Mouse (Mus musculus) Muller cell, postnatal 12 days (primary cell): Measurements from ENCODE around the gene Sh3pxd2b.

ENCODE experiments used
- DNase-seq: peaks from one replicate; pipeline ENCODE4 v3.0.0-alpha.2; 2015; ENCODE audit errors: inconsistent ontology term

Sh3pxd2b gene

GRCm38 (mm10) chr11:32347607-32348432 lies at the start of gene Sh3pxd2b:
Gene Sh3pxd2b, plus strand, starts transcription at chr11:32347820.
- peak; percentile 82 for DNase-seq

DNA sequence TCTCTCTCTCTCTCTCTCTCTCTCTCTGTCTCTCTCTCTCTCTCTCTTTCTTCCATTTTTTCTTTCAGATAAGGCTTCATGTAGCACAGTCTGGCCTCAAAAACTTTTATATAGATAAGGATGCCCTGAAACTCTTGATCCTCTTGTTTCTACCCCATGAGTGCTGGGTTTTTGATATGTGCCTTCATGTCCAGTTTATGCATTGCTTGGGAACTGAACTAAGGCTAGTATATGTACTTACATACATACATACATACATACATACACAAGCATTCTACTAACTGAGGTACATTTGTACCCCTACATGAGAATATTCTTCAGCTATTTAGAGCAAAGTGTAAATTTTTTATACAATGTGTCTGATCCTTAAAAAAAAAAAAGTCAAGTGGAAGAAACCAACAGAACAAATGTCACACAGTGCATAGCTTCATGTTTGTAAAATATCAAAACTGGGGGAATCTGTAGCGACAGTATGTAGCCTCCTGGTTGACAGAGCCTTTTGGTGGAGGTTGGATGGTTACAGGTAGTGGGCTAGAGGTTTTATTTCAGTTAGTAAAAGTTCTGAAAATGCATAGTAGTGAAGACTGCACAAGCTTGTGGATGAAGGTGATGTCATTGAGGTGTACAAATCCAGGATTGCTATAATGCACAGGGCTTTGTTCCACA lies 49.6 kb upstream of the Sh3pxd2b start:
- DNase-seq = no peak

- DNase-seq = no peak
Measured at GRCm38 (mm10) chr11:32298532-32298918, 49.1 kb upstream of the Sh3pxd2b start.

GRCm38 (mm10) chr11:32299865-32300264 lies 47.8 kb upstream of the Sh3pxd2b start, which contains the start of gene Hbq1a:
Gene Hbq1a, plus strand, starts transcription at chr11:32300069.
- DNase-seq = peak; percentile 33

DNA sequence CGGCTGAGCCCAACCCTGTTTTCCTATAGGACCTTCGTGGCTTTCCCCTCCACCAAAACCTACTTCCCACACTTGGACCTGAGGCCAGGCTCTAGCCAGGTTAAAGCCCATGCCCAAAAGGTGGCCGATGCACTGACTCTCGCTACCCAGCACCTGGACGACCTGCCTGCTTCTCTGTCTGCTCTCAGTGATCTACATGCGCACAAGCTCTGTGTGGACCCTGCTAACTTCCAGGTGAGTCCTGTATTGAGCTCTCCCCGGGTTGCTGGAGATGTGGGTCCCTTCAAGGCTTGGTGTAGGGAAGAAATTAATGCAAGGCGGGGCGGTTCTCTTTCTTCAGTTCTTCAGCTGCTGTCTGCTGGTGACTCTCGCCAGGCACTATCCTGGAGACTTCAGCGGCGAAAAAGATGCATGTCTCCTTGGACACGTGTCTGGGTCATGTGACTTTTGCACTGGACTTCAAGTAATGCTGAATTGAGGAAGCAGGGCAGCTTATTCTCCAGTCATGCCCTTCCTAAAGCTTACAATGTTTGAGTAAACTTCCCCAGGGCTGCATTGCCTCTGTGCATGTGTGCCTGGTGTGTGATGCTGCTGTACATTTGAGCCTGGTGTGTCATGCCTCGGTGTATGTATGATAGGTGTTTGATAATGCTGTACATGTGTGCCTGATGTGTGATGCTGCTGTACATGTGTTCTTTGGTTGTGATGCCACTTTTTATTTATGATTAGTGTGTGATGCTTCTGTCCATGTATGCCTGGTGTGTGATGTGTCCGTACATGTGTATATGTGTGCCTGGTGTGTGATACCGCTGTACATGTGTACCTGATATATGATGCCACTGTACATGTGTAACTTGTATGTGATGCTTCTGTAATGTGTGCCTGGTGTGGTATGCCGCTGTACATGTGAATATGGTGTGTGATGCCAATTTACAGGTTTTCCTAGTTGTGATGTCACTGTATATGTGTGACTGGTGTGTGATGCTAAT lies 47.0 kb upstream of the Sh3pxd2b start:
- no peak for DNase-seq

DNA sequence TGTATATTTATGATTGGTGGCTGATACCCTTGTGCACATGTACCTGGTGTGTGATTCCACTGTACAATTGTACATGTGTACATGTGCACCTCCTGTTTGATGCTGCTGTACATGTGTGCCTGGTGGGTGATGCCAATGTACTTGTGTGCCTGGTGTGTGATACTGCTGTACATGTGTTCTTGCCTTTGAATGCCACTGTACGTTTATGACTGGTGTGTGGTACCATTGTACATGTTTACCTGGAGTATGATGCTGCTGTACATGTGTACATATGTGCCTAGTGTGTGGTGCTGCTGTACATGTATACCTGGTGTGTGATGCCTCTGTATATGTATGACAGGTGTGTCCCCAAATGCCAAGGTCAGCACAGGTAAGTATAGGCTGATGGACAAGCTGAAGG lies 46.1 kb upstream of the Sh3pxd2b start:
- no peak for DNase-seq

- no peak for DNase-seq
Measured at GRCm38 (mm10) chr11:32302824-32303419, 44.7 kb upstream of the Sh3pxd2b start.

- no peak for DNase-seq
Measured at GRCm38 (mm10) chr11:32303455-32303854, 44.2 kb upstream of the Sh3pxd2b start.

GRCm38 (mm10) chr11:32307006-32307405 lies 40.6 kb upstream of the Sh3pxd2b start:
- no peak for DNase-seq

DNA sequence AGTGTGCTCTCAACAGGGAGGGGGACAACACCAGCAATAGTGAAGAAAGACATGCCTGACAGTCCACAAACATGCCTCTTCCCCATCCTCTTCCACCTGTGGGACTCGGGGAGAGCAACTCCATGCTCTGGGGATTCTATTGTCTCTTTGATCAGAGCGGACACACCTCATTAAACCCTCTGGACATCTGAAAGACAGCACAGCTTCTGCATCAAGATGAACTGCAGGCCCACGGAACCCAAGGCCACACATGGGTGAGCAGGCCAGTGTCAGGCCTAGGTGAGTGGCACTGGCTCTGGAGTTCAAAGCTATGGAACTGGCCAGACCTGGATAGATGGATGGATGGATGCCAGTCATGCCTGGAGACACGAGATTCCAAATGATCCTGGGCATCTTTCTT lies 38.2 kb upstream of the Sh3pxd2b start:
- no peak for DNase-seq

DNA sequence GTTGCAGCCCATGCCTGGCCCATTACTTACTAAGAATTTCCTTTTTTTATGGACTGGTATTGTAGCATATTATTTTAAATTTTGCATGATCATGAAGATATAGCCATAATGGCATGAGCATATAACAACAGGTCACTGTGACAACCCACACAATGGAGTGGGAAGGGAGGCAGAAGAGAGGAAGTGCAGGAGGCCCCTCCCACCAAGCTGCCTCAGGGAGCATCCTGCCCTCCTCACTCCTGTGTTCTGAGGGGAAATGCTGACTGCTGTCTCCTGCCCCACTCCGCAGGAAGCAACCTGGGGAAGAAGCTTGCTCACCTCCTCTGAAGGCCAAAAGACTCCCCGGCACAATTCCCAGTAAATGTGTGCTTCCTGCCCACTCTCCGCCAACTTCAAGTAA lies 37.7 kb upstream of the Sh3pxd2b start:
- DNase-seq = no peak

DNA sequence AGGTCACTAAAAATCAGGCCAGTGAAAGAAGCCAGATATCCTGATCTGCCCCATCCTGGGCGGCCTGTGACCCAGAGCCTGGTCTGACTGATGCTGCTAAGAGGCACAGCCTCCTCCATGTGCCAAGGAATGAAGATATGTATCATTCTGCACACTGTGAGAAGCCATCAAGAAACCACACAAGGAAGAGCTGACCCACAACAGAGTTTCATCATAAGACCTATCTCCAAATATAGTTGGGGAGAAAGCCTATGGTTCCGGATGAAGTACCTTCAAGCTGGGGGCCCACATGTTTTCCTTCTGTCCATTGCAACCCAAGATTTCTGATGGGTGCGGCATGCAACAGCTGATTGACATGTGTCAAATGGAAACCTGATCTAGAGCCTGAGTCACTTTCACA lies 31.6 kb upstream of the Sh3pxd2b start:
- DNase-seq = no peak

DNA sequence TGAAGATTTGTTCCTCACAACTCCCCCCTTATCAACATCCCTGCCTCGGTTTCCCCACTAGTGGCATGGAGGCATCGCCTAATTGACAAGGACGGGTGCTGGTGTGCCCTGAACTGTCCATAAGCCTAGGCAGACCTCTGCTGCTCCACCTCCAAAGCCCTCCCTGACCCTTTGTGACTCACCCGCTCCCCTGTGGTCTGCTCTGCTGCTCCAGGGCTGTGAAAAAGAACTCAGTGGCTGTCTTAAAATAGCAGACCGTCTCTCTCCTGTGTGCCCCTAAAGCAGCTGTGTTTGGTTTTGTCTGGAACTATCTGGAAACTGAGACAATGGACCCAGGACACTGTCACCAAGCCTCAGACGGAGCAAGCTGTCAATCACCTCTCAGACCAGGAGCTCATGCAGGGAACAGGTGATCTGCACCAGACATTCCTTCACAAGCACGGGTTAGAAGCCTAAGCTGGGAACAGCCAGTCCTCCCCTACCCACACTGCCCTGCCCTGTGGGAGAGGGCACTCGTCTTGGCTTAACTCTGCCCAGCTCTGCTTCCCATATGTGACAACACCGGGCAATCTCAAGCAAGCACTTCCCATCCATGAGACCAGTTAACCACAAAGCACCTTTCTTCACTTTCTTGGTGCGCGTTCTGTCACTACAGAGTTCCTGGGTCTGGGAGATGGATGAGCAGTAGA lies 27.0 kb upstream of the Sh3pxd2b start:
- peak; percentile 20 for DNase-seq

DNA sequence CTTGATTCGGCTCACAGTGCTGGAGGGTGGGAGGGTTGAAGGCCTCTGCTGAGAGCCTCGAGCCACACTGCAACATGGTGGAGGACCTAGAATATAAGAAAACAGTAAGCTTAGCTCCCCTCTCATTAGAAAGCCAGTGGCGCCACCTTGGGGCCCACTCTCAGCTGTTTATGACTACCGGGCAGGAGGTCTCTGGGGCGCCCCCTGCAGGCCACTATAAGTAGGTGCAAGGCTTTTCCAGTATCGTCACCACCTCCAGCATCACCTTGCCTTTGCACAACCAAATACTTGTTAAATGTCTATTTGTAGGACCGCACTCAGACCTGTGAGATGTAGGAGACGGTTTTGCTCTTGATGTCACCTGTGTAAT lies 26.4 kb upstream of the Sh3pxd2b start:
- peak; percentile 60 for DNase-seq

GRCm38 (mm10) chr11:32324609-32325008 lies 23.0 kb upstream of the Sh3pxd2b start:
- DNase-seq = peak; percentile 92

DNA sequence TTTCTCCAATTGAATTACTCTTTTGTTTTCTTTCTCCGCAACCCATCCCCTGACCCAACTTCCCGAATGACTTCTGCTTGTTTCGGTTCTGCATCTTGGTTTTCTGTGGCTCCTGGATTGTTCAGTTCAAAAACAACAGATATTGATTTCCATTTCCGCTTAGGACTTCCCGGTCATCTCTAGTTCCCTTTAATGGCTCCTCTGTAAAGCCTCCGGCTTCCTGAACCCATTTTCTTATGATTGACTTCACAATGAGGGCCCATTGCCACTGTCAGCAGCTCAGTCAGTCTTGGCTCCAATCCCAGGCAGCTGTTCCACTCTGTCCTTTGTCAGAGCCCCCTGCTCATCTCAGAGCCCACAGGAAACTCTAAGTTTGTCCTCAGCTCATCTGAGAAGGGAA lies 16.5 kb upstream of the Sh3pxd2b start:
- no peak for DNase-seq

DNA sequence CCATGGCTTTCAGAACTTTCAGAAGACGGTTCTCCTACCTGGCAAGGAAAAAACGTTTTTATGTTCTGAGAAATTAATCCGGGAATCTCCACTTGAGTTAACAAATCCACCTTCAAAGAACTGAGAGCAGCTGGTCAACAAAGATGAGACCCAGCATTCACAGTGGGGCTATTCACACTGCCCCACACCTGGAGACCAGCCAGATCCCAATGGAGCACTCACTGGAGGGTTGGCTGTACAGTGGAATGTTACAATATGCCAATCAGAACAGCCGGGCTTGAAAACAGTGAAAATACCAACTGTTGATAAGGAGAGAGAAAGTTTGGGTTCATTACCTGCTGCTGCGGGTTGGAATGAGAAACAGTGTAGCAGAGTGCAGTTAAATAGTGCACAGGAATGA lies 15.8 kb upstream of the Sh3pxd2b start:
- peak; percentile 84 for DNase-seq

DNA sequence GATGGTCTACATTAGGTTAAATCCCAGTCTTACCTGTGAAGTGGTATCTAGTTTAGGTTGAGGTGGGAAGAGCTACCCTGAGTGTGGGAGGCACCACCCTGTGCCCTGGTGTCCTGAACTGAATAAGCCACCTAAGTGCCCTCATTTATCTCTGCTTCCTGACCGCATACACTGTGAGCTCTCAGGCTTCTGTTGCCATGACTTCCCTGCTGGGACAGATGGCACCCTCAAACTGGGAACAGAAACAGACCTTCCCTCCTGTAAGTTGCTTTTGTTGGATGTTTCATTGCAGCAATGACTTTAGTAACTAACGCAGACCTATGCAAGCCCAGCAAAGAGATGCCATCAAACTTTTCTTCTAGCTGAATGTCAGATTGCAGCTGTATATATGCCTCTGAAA lies 14.4 kb upstream of the Sh3pxd2b start:
- no peak for DNase-seq

GRCm38 (mm10) chr11:32336435-32336907 lies 11.1 kb upstream of the Sh3pxd2b start:
- no peak for DNase-seq

- DNase-seq = no peak
Measured at GRCm38 (mm10) chr11:32339131-32339531, 8.5 kb upstream of the Sh3pxd2b start.
